Mouse (Mus musculus): ENCODE measurements around the gene Olfr1325. TPM values are rescaled to one million over a fixed set of nuclear protein-coding genes. Genes with fewer than 3 reads are reported as not detected.

Olfr1325 gene
- not detected in 4 replicates for total RNA-seq (2023; ENCODE audit: inconsistent age)

GRCm38 (mm10) chrX:74592379-74592778 lies at the start of gene Olfr1325:
Olfr1325 (plus strand) TSS chrX:74592679.

GRCm38 (mm10) chrX:74574788-74575187 lies 17.7 kb upstream of the Olfr1325 start, which contains the start of gene Olfr1326-ps1:
Olfr1326-ps1 (minus strand) TSS chrX:74574888.

GRCm38 (mm10) chrX:74645466-74646323 lies 53.2 kb downstream of the Olfr1325 start, which contains the start of gene Gm5640:
Gm5640 (minus strand) TSS chrX:74645635.

Other genes with a start within 250 kb of the Olfr1325 start
- gene Lage3, start 239.1 kb upstream of the Olfr1325 start, total RNA-seq (2023; ENCODE audit: inconsistent age) = 23.7 to 32.8 TPM (median 26.6 TPM) in 4 replicates
- 21.4 to 36.5 TPM (median 28.5 TPM) in 4 replicates for gene Ubl4a, start 219.5 kb upstream of the Olfr1325 start, total RNA-seq (2023; ENCODE audit: inconsistent age)
- 13.5 to 19.3 TPM (median 16.5 TPM) in 4 replicates for gene Slc10a3, start 219.3 kb upstream of the Olfr1325 start, total RNA-seq (2023; ENCODE audit: inconsistent age)
- gene Fam3a, start 199.4 kb upstream of the Olfr1325 start, total RNA-seq (2023; ENCODE audit: inconsistent age) = 14.8 to 20.2 TPM (median 16.8 TPM) in 4 replicates
- gene Ikbkg, start 199.4 kb upstream of the Olfr1325 start, total RNA-seq (2023; ENCODE audit: inconsistent age) = 56.8 to 57.7 TPM (median 57.5 TPM) in 4 replicates
- 31.4 to 37.9 TPM (median 35.4 TPM) in 4 replicates for gene G6pdx, start 163.5 kb upstream of the Olfr1325 start, total RNA-seq (2023; ENCODE audit: inconsistent age)
- not detected in 4 replicates for gene Gm6880, start 111.3 kb upstream of the Olfr1325 start, total RNA-seq (2023; ENCODE audit: inconsistent age)
- gene Olfr1326-ps1, start 17.8 kb upstream of the Olfr1325 start, total RNA-seq (2023; ENCODE audit: inconsistent age) = not detected in 4 replicates
- not detected in 4 replicates for gene Gm5640, start 53.0 kb downstream of the Olfr1325 start, total RNA-seq (2023; ENCODE audit: inconsistent age)
- gene Gm6890, start 148.2 kb downstream of the Olfr1325 start, total RNA-seq (2023; ENCODE audit: inconsistent age) = not detected in 4 replicates
- not detected in 4 replicates for gene Gm5936, start 244.5 kb downstream of the Olfr1325 start, total RNA-seq (2023; ENCODE audit: inconsistent age)